Mouse (Mus musculus) C2C12 (cell line): Measurements from ENCODE around the gene Fads6. TPM values are rescaled to one million over a fixed set of nuclear protein-coding genes. Genes with fewer than 3 reads are reported as not detected.

ENCODE experiments used
- H3K27me3 ChIP-seq: one replicate; pipeline ENCODE4 v1.6.1; 2011; ENCODE audit not compliant: control insufficient read depth, insufficient read depth, insufficient read length
- H3K36me3 ChIP-seq: one replicate; pipeline ENCODE4 v1.6.1; 2011; ENCODE audit not compliant: control insufficient read depth, insufficient read depth
- H3K4me3 ChIP-seq: one replicate; pipeline ENCODE4 v1.5.1; 2011; ENCODE audit warnings: mild to moderate bottlenecking, control low read depth; ENCODE audit not compliant: poor library complexity, insufficient read depth, severe bottlenecking
- H3K79me2 ChIP-seq: one replicate; pipeline ENCODE4 v1.6.1; 2011; ENCODE audit not compliant: control insufficient read depth, insufficient read depth
- H3K79me3 ChIP-seq: one replicate; pipeline ENCODE4 v1.6.1; 2011; ENCODE audit warnings: low read depth, control low read depth
- H3ac ChIP-seq: one replicate; pipeline ENCODE3; 2011; ENCODE audit warnings: low read depth; ENCODE audit not compliant: control insufficient read depth, insufficient read length
- CEBPB ChIP-seq: IDR thresholded peaks from one replicate; pipeline ENCODE4 v1.6.1; 2011; ENCODE audit warnings: low read depth, mild to moderate bottlenecking, control low read depth, moderate library complexity
- CTCF ChIP-seq: IDR thresholded peaks from one replicate; pipeline ENCODE4 v1.5.1; 2011; ENCODE audit not compliant: control insufficient read depth, insufficient read depth, insufficient read length
- FOSL1 ChIP-seq: IDR thresholded peaks from one replicate; pipeline ENCODE4 v1.8.0; 2011; ENCODE audit warnings: mild to moderate bottlenecking, low read length; ENCODE audit not compliant: poor library complexity, insufficient read depth, severe bottlenecking
- MAX ChIP-seq: IDR thresholded peaks from one replicate; pipeline ENCODE4 v1.6.1; 2011; ENCODE audit warnings: mild to moderate bottlenecking, control low read depth
- MYOD1 ChIP-seq: IDR thresholded peaks from one replicate; pipeline ENCODE4 v1.6.1; 2011; ENCODE audit warnings: low read depth; ENCODE audit not compliant: control insufficient read depth, insufficient read length
- MYOG ChIP-seq: IDR thresholded peaks from one replicate; pipeline ENCODE4 v1.6.1; 2011; ENCODE audit not compliant: control insufficient read depth, insufficient read length; ENCODE audit errors: extremely low read depth
- USF1 ChIP-seq: IDR thresholded peaks from one replicate; pipeline ENCODE4 v1.6.1; 2011; ENCODE audit warnings: low read depth, mild to moderate bottlenecking, control low read depth, moderate library complexity
- polyA plus RNA-seq: library from polyadenylated mRNA; unstranded; fragments of >200 nt; fragmentation: generic; extraction: Trizol; gene quantifications from one replicate; pipeline ENCODE4 v1.2.1, GENCODE M21; 2012; ENCODE audit warnings: missing spikeins

Fads6 gene
- polyA plus RNA-seq, 1 experiment = 0.21 TPM

GRCm38 (mm10) chr11:115249721-115250404, 47.6 kb downstream of the Fads6 start:
- Histone ChIP-seq H3ac (no peak overlapping the region), H3K79me3 (no peaks in the 10 kb centered on the region), H3K79me2 (no peaks in the 10 kb centered on the region), H3K36me3 (no peaks in the 10 kb centered on the region), H3K4me3 (no peak overlapping the region), H3K27me3 (peaks cover 69% of the 10 kb centered on the region)
- TF ChIP-seq CEBPB (no peak), MAX (no peak), USF1 (no peak), MYOD1 (no peak), MYOG (no peak), CTCF (no peak), FOSL1 (no peak)

GRCm38 (mm10) chr11:115247945-115248344, 49.5 kb downstream of the Fads6 start:
- Histone ChIP-seq H3K4me3 (no peak overlapping the region), H3K27me3 (peaks cover 51% of the 10 kb centered on the region)

GRCm38 (mm10) chr11:115247240-115247639, 50.2 kb downstream of the Fads6 start:
- Histone ChIP-seq H3K79me3 (no peaks in the 10 kb centered on the region), H3ac (no peak overlapping the region), H3K36me3 (no peaks in the 10 kb centered on the region), H3K79me2 (no peaks in the 10 kb centered on the region), H3K4me3 (no peak overlapping the region), H3K27me3 (peaks cover 44% of the 10 kb centered on the region)
- TF ChIP-seq CTCF = no peak
- no peak for TF ChIP-seq MYOG
- no peak for TF ChIP-seq CEBPB
- no peak for TF ChIP-seq USF1
- TF ChIP-seq MYOD1 = no peak
- TF ChIP-seq MAX = no peak
- TF ChIP-seq FOSL1 = no peak

More at GRCm38 (mm10) chr11:115247945-115248344, 49.5 kb downstream of the Fads6 start:
- Histone ChIP-seq H3K36me3 (no peaks in the 10 kb centered on the region), H3K79me2 (no peaks in the 10 kb centered on the region), H3ac (no peak overlapping the region), H3K79me3 (no peaks in the 10 kb centered on the region)
- no peak for TF ChIP-seq MAX

- no peaks in the 10 kb centered on the region for H3K36me3 ChIP-seq
- H3K27me3 ChIP-seq = peaks cover 35% of the 10 kb centered on the region
- H3ac ChIP-seq = no peak overlapping the region
- H3K4me3 ChIP-seq = no peak overlapping the region
- H3K79me2 ChIP-seq = no peaks in the 10 kb centered on the region
- H3K79me3 ChIP-seq = no peaks in the 10 kb centered on the region
- TF ChIP-seq MYOD1 (peak; percentile 9), MAX (no peak)
These were observed 51.1 kb downstream of the Fads6 start for GRCm38 (mm10) chr11:115246386-115246785.

GRCm38 (mm10) chr11:115244840-115245239, 52.6 kb downstream of the Fads6 start:
- Histone ChIP-seq H3K79me3 (no peaks in the 10 kb centered on the region), H3K4me3 (no peak overlapping the region), H3ac (no peak overlapping the region), H3K36me3 (no peaks in the 10 kb centered on the region), H3K27me3 (peaks cover 20% of the 10 kb centered on the region), H3K79me2 (no peaks in the 10 kb centered on the region)
- no peak for TF ChIP-seq USF1
- no peak for TF ChIP-seq MYOG
- TF ChIP-seq CTCF = no peak
- no peak for TF ChIP-seq FOSL1
- no peak for TF ChIP-seq MYOD1
- no peak for TF ChIP-seq CEBPB
- TF ChIP-seq MAX = no peak

GRCm38 (mm10) chr11:115243783-115244182, 53.7 kb downstream of the Fads6 start:
- Histone ChIP-seq H3K27me3 (peaks cover 9% of the 10 kb centered on the region), H3K36me3 (no peaks in the 10 kb centered on the region)

More at GRCm38 (mm10) chr11:115243783-115244182, 53.7 kb downstream of the Fads6 start:
- Histone ChIP-seq H3K79me2 (no peaks in the 10 kb centered on the region), H3ac (no peak overlapping the region), H3K79me3 (no peaks in the 10 kb centered on the region), H3K4me3 (no peak overlapping the region)
- TF ChIP-seq MYOG (no peak), USF1 (no peak), CEBPB (no peak), CTCF (no peak), MYOD1 (no peak), FOSL1 (no peak), MAX (no peak)
